Mouse (Mus musculus) spleen, postnatal 0 days (tissue): ENCODE data around the gene Rflnb. TPM values are rescaled to one million over a fixed set of nuclear protein-coding genes. Genes with fewer than 3 reads are reported as not detected.

Experiments used
- polyA plus RNA-seq: library from polyadenylated mRNA; unstranded; fragments of >200 nt; fragmentation: Nextera tagmentation; extraction: Ambion mirVana; gene quantifications from 2 replicates; pipeline ENCODE4 v1.2.1, GENCODE M21; 2015

Rflnb gene
- 21.9 and 29.3 TPM in 2 replicates for polyA plus RNA-seq

GRCm38 (mm10) chr11:76027139-76028071 is at the start of gene Rflnb:
Gene Rflnb, minus strand, starts transcription at chr11:76027782.

GRCm38 (mm10) chr11:75999440-76000155 is 28.0 kb downstream of the Rflnb start, which contains the start of gene 1700016K19Rik:
Gene 1700016K19Rik, plus strand, starts transcription at chr11:75999912.

Other genes with a start within 250 kb of the Rflnb start
- 0.20 and 0.42 TPM in 2 replicates for gene Doc2b, start 231.7 kb downstream of the Rflnb start, polyA plus RNA-seq
- 1.2 and 1.7 TPM in 2 replicates for gene Rph3al, start 89.4 kb downstream of the Rflnb start, polyA plus RNA-seq
- not detected in 2 replicates for gene 1700016K19Rik, start 27.9 kb downstream of the Rflnb start, polyA plus RNA-seq
- 18.7 and 20.9 TPM in 2 replicates for gene Vps53, start 151.9 kb upstream of the Rflnb start, polyA plus RNA-seq
- 4.2 and 6.0 TPM in 2 replicates for gene Fam57a, start 151.9 kb upstream of the Rflnb start, polyA plus RNA-seq
- 0.23 and 1.0 TPM in 2 replicates for gene Dbil5, start 189.8 kb upstream of the Rflnb start, polyA plus RNA-seq
- 9.4 and 9.9 TPM in 2 replicates for gene Gemin4, start 189.9 kb upstream of the Rflnb start, polyA plus RNA-seq
- gene Mrm3, start 215.9 kb upstream of the Rflnb start, polyA plus RNA-seq, result 18.3 and 18.8 TPM in 2 replicates
- gene Glod4, start 215.9 kb upstream of the Rflnb start, polyA plus RNA-seq, result 65.4 and 68.0 TPM in 2 replicates